Mouse (Mus musculus): ENCODE results near the gene Btbd35f21. TPM values are rescaled to one million over a fixed set of nuclear protein-coding genes. Genes with fewer than 3 reads are reported as not detected.
"Not testable (repeated sequence)": the region's sequence is repeated elsewhere in the genome, so short reads cannot be mapped to it uniquely, and the experiment has no call there.

Btbd35f21 gene
- not detected in 2 replicates for polyA plus RNA-seq (2011; ENCODE audit: insufficient read depth, insufficient read length, low read depth, missing spikeins)

DNA sequence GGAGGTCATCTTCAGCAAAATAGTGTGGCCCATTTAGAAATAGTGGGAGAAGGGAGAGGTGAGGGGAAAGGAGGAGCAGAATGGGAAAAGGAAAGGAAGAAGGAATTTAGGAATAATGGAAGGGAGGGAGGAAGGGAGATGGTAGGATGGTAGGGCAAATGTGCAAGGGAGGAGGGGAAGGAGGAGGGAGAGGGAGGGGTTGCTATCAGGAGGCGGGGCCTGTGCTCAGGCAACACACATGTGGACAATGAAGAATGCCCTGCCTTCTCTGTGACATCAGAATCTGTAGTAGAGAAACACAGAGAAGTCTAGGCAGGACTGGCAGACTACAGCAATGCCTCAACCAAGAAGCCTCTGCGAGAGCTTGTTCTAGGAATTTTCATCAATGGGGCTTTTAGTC, at the start of gene Btbd35f21:
Gene Btbd35f21, plus strand, starts transcription at position 301 of the 400 bp plus-strand sequence.
- not testable (repeated sequence) for H3K9me3 ChIP-seq (replicated peaks; ENCODE audit: control insufficient read depth, insufficient read depth, low read length, poor library complexity, severe bottlenecking); H3K36me3 ChIP-seq (ENCODE audit: control insufficient read depth, insufficient read depth, low read length, poor library complexity, severe bottlenecking); H3K9ac ChIP-seq (ENCODE audit: low read depth, poor library complexity, severe bottlenecking); H3K4me1 ChIP-seq (ENCODE audit: control insufficient read depth, insufficient read depth, low read length); H3K27ac ChIP-seq (ENCODE audit: insufficient read depth, low read length); H3K27me3 ChIP-seq (ENCODE audit: control insufficient read depth, insufficient read depth, low read length, poor library complexity, severe bottlenecking); H3K4me3 ChIP-seq (ENCODE audit: low read depth, low read length)

Other genes with a start within 250 kb of the Btbd35f21 start
- gene Btbd35f1, start 166.1 kb upstream of the Btbd35f21 start, polyA plus RNA-seq (2011; ENCODE audit: insufficient read depth, insufficient read length, low read depth, missing spikeins), result not detected in 2 replicates
- not detected in 2 replicates for gene Gm5926, start 75.4 kb upstream of the Btbd35f21 start, polyA plus RNA-seq (2011; ENCODE audit: insufficient read depth, insufficient read length, low read depth, missing spikeins)
- gene Btbd35f30, start 168.5 kb downstream of the Btbd35f21 start, polyA plus RNA-seq (2011; ENCODE audit: insufficient read depth, insufficient read length, low read depth, missing spikeins), result not detected in 2 replicates
- gene Gm21789, start 215.7 kb downstream of the Btbd35f21 start, polyA plus RNA-seq (2011; ENCODE audit: insufficient read depth, insufficient read length, low read depth, missing spikeins), result not detected in 2 replicates
- not detected in 2 replicates for gene Btbd35f5, start 247.8 kb downstream of the Btbd35f21 start, polyA plus RNA-seq (2011; ENCODE audit: insufficient read depth, insufficient read length, low read depth, missing spikeins)